Mouse (Mus musculus) heart, postnatal 36 days (tissue): ENCODE results near the gene Minpp1. TPM values are rescaled to one million over a fixed set of nuclear protein-coding genes. Genes with fewer than 3 reads are reported as not detected.
A peak's percentile ranks its signal among the peaks of the same experiment; 100 is the strongest.

Experiments used
- DNase-seq, 2 experiments: peaks; one replicate each; pipeline ENCODE4 v3.0.0; 2021 to 2022
- intact Hi-C: fragments of 180-260 bp; cut with DNase I; formaldehyde crosslinking; loops from one replicate; pipeline ENCODE4 v1.15.1; 2025
- total RNA-seq, 2 experiments: library from RNA; stranded (reverse); gene quantifications; 2 replicates each; pipeline ENCODE4 v1.2.3; 2021

Gene Minpp1
- total RNA-seq, 2 experiments from 2014 or later, result 14.1 to 15.3 TPM

GRCm38 (mm10) chr19:32523769-32524515 is 38.4 kb downstream of the Minpp1 start:
- DNase-seq, result no peak
- intact Hi-C loops, result no loop called here

- intact Hi-C loops, result no loop called here
- DNase-seq, result no peak
Observed at GRCm38 (mm10) chr19:32524516-32524860, 38.9 kb downstream of the Minpp1 start.

DNA sequence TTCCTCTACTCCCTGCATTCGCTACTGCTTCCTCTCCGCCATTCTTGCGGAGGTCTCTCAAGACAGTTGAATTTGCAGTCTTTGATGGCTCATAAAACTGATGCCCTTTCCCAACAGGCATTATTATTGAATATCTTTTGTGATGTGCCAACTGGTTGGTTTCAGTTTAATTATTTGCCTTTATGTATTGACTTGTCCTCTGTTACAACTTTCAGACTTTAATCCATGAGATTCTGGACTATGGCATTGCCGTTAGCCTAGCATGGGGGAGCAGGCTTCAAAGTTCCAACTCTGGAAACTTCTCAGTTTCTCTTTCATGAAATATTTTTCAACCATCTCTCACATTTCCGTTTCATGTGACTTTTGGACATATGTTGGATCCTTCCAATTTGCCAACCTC is 41.6 kb downstream of the Minpp1 start:
- DNase-seq, result no peak
- intact Hi-C loops, result no loop called here

- DNase-seq, result no peak
- intact Hi-C loops, result no loop called here
Observed at GRCm38 (mm10) chr19:32528723-32529122, 43.2 kb downstream of the Minpp1 start.

- DNase-seq, result no peak
- intact Hi-C loops, result no loop called here
Observed at GRCm38 (mm10) chr19:32529252-32529942, 43.8 kb downstream of the Minpp1 start.

GRCm38 (mm10) chr19:32530296-32530695 is 44.7 kb downstream of the Minpp1 start:
- intact Hi-C loops, result no loop called here
- DNase-seq, result no peak

DNA sequence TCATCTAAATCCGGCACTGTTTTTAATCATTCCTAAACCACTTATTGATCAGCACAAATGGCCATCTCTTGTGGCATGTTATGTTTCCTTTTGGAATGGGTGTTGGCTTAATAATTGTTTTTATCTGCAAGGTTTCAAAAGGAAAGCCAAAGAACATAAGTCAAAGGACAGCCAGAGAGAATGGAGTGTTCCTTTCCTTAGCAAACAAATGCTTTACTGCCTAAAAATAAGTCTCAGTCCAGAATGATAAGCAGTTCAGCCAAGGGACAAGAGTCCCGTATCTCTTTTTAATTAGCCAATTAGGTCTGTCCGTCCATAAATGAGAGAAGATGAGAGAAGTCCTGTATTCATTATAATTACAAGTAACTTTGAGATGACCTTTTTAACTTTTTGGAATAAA is 46.8 kb downstream of the Minpp1 start:
- intact Hi-C loops, result no loop called here
- DNase-seq, result no peak

DNA sequence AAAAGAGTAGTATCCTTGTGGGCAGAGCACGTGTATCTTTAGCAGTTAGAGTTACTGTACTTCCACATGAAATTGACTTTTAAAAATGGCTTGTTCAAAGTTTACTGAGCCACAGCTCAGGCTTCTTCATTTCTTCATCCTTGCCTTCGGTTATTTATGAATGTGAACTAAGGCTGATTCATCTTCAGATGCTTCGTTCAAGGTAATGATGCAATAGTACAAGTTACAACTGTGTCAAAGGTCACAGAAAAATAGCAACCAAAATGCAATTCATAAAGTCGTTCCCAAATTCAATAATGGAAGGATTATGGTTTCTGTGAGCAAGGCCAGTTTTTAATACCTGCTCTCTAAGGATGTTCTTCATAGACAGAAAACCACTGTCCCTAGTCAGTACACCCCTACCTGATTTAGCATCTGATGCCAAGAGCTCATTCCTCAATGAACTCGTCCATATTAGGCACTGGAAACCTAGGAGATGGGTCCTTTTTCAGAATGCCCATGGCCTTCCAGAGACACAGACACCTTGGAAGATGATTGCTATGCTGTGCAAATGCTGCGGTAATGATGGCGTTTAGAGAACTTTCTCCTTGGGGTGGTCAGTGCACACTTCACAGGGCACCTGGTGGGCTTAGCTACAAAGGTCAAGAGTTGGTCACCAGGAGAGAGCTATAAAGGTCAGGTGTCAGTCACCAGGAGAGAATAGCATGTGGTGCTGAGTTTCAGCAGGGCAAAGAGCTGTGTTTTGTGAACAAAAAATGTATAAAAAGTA is 47.4 kb downstream of the Minpp1 start:
- DNase-seq, result no peak
- intact Hi-C loops, result no loop called here

DNA sequence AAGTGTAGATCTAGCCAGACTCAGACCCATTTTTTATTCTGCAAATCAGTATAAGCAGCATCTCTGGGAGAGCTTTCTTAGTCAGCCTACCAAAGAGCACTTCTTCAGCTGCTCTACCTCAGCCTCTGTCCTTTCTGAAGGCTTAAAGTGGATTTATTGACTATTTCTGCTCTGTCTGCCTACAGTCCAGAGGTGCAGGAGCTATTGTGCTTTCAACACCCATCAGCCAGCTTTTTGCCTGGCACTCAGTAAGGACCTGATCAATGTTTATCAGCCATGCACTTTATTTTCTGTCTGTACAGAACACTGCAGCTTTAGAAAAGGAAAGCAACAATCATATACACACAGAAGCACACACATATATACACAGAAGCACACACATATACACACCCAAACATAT is 49.3 kb downstream of the Minpp1 start:
- no peak for DNase-seq
- intact Hi-C loops, result no loop called here

DNA sequence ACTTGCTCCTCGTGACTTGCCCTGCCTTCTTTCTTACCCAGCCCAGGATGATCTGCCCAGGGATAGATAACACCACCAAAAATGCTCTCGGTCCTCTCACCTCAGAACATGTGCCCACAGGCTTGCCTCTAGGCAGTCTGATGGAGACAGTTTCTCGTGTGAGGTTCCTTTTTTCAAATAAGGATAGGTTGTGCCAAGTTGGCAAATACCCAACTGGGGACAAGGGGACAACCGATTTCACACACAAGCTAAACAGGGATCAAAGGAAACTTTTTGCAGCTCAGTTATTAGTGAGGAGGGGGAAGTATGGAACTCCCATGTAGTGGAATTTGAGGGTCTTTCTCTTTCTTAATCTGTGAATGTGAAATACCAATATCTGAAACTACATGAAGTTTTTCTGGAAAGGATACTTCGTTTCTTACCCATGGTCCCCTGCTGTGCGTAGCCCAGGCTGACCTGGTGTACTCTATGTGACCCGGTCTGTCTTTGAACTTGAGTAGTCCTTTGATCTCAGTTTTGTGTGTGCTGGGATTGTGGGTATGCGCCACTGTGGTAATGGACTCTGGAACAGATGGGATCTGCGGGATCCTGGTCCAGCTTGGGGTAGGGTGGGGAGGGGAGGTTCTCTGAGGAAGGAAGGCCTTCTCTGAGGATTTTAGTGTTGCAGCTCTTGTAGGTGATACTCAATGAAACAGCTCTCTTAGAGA is 57.4 kb downstream of the Minpp1 start:
- intact Hi-C loops, result no loop called here

DNA sequence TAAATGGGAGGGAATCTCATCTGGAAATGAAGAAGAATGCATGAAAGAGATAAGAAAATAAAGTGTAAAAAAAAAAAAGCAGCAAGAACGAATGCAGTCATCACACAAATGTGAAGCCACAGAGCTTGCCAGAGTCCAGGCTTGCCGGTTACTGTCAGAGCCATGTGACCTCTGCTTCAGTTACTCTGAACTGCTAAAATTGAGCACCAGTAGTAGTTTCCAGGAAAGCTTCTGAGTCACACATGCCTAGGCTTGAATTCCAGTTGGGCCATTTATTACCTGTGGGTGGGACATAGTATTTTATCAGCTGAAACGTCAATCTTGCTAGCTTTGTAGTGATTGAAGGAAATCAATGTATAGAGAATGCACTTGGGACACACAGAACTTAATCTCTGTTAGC is 61.8 kb downstream of the Minpp1 start:
- intact Hi-C loops, result no loop called here
- DNase-seq, result no peak

More for the DNA sequence above, 57.4 kb downstream of the Minpp1 start:
- no peak for DNase-seq

DNA sequence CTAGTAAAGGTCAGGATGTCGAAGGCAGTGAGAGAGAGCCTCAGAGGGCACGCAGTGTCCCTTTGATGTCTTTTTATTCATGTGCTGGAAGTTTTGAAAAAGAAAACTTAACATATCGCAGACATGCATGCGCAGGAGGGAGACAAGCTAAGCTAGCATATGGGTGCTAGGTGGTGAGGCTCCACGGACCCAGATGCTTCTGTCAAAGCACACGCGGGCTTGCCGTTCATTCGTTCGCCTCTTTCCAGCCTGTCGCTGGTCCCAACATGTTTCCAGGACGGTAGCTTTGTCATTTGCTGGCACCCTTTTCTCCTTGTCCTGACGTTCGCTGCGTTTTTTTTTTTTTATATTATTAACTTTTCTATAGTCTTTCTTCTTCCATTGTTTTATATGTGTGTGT is 62.6 kb downstream of the Minpp1 start:
- DNase-seq, result no peak
- intact Hi-C loops, result no loop called here

DNA sequence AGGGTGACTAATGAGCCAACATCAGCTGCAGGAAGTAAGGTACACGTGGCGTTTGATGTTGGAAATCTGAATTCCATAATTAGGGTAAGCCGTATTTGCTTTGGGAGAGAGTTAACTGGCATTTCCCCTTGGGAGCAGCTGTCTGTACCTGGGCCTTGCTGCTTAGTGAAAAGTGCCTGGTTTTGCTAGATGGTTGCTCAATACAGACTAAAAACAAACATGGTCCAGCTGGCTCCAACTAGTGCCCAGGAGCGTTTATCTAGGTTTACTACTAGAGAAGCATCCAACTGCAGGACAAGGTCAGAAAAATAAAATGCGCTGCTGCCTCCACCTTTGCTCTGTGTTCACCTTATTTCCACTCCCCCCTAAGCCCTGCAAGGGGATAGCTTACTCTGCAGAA is 64.9 kb downstream of the Minpp1 start:
- peak in 1 of 2 experiments; percentile 23 for DNase-seq
- intact Hi-C loops, result no loop called here

DNA sequence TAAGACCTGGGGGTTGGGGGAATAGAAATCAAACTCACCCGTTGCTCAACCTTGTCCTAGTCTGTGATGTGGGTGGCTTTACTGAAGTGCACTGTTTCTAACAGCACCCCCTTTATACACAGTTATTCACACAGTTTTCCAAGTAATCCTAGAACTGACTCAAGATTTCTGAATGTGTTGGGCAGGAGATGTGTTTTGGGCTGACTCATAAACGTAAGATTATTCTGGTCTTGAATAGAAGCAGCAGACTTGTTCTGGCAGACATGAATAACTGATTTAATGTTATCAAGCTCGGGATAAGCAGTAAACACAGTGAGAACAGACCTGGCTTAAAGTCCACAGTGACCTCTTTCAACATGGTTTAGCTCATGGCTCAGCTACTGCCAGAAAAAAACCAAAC is 65.9 kb downstream of the Minpp1 start:
- DNase-seq, result peak in 1 of 2 experiments; percentile 11
- intact Hi-C loops, result no loop called here

DNA sequence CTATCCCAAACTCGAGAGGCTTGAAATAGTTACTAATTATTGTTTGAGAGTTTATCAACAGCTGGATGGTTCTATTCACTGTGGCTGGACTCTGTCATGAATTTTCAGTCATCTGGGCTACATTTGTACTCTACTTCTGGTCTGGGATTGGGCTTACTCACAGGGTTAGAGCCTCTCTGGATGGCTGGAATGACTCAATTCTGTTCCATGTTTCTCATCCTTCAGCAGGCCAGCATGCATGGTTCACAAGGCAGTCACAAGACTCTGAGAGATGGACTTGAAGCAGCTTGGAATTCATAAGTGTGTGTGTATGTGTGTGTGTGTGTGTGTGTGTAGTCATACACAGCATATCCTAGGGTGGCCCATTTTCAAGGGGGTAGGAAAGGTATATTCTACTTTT is 66.5 kb downstream of the Minpp1 start:
- intact Hi-C loops, result no loop called here
- DNase-seq, result peak in 1 of 2 experiments; percentile 7

DNA sequence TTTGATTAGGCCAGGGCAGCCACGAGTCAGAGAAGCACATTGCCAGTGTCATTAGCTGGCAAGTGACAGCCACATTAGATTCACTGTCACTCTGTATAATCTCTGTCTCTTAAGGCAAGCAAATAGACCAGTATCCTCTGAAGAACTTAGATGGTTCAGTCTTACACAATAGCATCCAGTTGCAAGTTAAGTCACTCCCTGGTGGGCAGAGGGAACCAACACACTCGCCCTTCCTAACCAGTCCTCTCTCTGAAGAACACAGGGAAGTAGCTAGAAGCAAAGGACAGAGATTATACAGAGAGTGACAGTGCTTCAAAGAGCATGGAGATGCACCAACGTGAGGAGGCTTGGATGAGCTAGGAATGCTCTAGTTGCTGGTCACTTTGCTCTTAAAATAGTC is 67.7 kb downstream of the Minpp1 start:
- intact Hi-C loops, result no loop called here
- no peak for DNase-seq

GRCm38 (mm10) chr19:32555257-32555656 is 69.7 kb downstream of the Minpp1 start:
- intact Hi-C loops, result no loop called here
- DNase-seq, result no peak
